Comparison of ENCODE assay signal across 16 mouse cellular contexts in the genomic region with DNA sequence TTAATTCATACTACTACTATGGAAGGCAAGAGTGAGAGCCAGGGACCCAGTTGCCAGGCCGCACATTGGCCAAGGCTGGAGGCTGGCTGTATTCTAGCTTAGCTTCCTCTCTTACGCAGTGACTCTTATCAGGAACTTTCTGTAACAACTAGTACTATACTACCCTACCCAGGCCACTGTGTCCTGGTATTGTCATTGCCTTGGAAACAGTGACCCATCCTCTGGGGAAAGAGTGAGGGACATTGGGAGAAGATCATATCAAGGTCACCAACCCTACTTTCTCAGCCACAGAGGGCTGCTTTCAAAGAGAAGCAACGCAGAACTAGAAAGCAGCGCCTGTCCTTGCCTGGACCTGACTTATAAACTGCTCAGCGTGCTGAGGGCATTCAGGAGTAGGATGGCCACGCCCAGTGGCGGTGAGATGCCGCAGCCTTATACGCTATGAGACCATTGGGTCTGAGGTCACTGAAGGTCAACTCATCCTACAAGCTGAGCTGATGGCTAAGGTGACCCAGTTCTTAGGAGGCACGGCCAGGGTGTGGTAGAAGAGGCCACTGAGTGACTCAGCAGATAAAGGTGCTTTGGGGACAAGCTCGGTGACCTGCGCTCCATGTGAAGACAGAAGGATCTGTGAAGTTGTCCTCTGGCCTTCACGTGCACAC.
DNase-seq lines count a peak whose midpoint lies in the region; ATAC-seq and TF ChIP-seq lines count a peak whose summit lies in the region.
"Had no signal": no experiment of that assay in that cellular context is flagged by ENCODE, and none has a peak within 500 bp of the region (broad histone marks: within the 10 kb centered on the region; RNA-seq: fewer than 3 reads in every experiment).

No protein-coding gene starts in this region.

- H3K4me3 ChIP-seq in hindbrain, embryonic 10.5 days, result no peak overlapping the region
- no peak overlapping the region for H3K4me3 ChIP-seq in hindbrain, embryonic 16.5 days (ENCODE audit: low read length)
- H3K4me3 ChIP-seq in liver, embryonic 15.5 days (replicated peaks), result no peak overlapping the region
- H3K4me3 ChIP-seq in hindbrain, postnatal 0 days (ENCODE audit: low read length), result no peak overlapping the region
- H3K4me3 ChIP-seq: embryonic facial prominence, embryonic 15.5 days; forebrain, embryonic 15.5 days; hindbrain, embryonic 12.5 days; lung, embryonic 15.5 days; neural tube, embryonic 13.5 days had no signal

- H3K4me2 ChIP-seq in hindbrain, embryonic 16.5 days (ENCODE audit: low read length), result no peak overlapping the region
- no peak overlapping the region for H3K4me2 ChIP-seq in liver, embryonic 15.5 days
- H3K4me2 ChIP-seq in hindbrain, postnatal 0 days (ENCODE audit: low read depth, low read length), result no peak overlapping the region
- H3K4me2 ChIP-seq: embryonic facial prominence, embryonic 15.5 days; forebrain, embryonic 15.5 days; hindbrain, embryonic 12.5 days; lung, embryonic 15.5 days; midbrain, embryonic 11.5 days; neural tube, embryonic 13.5 days had no signal

- peaks cover 85% of the 10 kb centered on the region for H3K4me1 ChIP-seq in hindbrain, embryonic 10.5 days (replicated peaks)
- peaks cover 23% of the 10 kb centered on the region for H3K4me1 ChIP-seq in hindbrain, embryonic 16.5 days (ENCODE audit: control insufficient read depth, insufficient read depth, low read depth, low read length)
- peaks cover 77% of the 10 kb centered on the region for H3K4me1 ChIP-seq in liver, embryonic 15.5 days (replicated peaks)
- H3K4me1 ChIP-seq in hindbrain, postnatal 0 days (ENCODE audit: insufficient read depth, low read length), result peaks cover 24% of the 10 kb centered on the region; the same call in 1 of the 2 replicates

- TF ChIP-seq CTCF in hindbrain, postnatal 0 days (IDR thresholded peaks at IDR 0.05; ENCODE audit: low read depth), result no peak

- 90% methylated on average over 13 of the region's 13 CpGs for WGBS in hindbrain, embryonic 10.5 days
- WGBS in hindbrain, embryonic 16.5 days, result 92% methylated on average over 13 of the region's 13 CpGs
- WGBS in liver, embryonic 15.5 days (ENCODE audit: insufficient replicate concordance), result 51% methylated on average over 13 of the region's 13 CpGs
- 91% methylated on average over 13 of the region's 13 CpGs for WGBS in hindbrain, postnatal 0 days

- H3K9ac ChIP-seq in hindbrain, embryonic 16.5 days (ENCODE audit: low read depth, low read length), result no peak overlapping the region
- H3K9ac ChIP-seq in liver, embryonic 15.5 days, result no peak overlapping the region
- no peak overlapping the region for H3K9ac ChIP-seq in hindbrain, postnatal 0 days (replicated peaks; ENCODE audit: low read length)
- H3K9ac ChIP-seq: embryonic facial prominence, embryonic 15.5 days; forebrain, embryonic 15.5 days; hindbrain, embryonic 12.5 days; lung, embryonic 15.5 days; neural tube, embryonic 13.5 days had no signal

- no peaks in the 10 kb centered on the region for H3K9me3 ChIP-seq in hindbrain, embryonic 10.5 days
- H3K9me3 ChIP-seq in hindbrain, embryonic 16.5 days (ENCODE audit: control insufficient read depth, low read length), result no peaks in the 10 kb centered on the region
- no peaks in the 10 kb centered on the region for H3K9me3 ChIP-seq in liver, embryonic 15.5 days (replicated peaks)
- H3K9me3 ChIP-seq in hindbrain, postnatal 0 days (ENCODE audit: low read length), result no peaks in the 10 kb centered on the region
- H3K9me3 ChIP-seq: embryonic facial prominence, embryonic 15.5 days; forebrain, embryonic 15.5 days; hindbrain, embryonic 12.5 days; lung, embryonic 15.5 days; neural tube, embryonic 13.5 days had no signal

- DNase-seq in hindbrain, embryonic 10.5 days (ENCODE audit: low spot score), result no peak
- DNase-seq in 416B (ENCODE audit: low read depth), result peak; percentile 51
- DNase-seq in ES-CJ7 (ENCODE audit: low read depth, low spot score), result peak; percentile 66
- DNase-seq in spleen, postnatal 36 days (ENCODE audit: low spot score in 2 of 2), result no peak
- DNase-seq in hindbrain, postnatal 0 days (ENCODE audit: low spot score), result no peak
- DNase-seq: embryo, embryonic 11 days; thymus, adult 2 months had no signal

- peak overlapping the region; percentile 31 for H3K27ac ChIP-seq in hindbrain, embryonic 10.5 days
- H3K27ac ChIP-seq in hindbrain, embryonic 16.5 days (ENCODE audit: low read depth, low read length), result no peak overlapping the region
- 0 out of 2 replicates have a peak overlapping the region, but pooled peaks have one; percentile 21 for H3K27ac ChIP-seq in liver, embryonic 15.5 days (replicated peaks)
- no peak overlapping the region for H3K27ac ChIP-seq in hindbrain, postnatal 0 days
- H3K27ac ChIP-seq: embryonic facial prominence, embryonic 15.5 days; forebrain, embryonic 15.5 days; hindbrain, embryonic 12.5 days; lung, embryonic 15.5 days; neural tube, embryonic 13.5 days had no signal

- H3K27me3 ChIP-seq in hindbrain, embryonic 10.5 days (ENCODE audit: insufficient read depth, poor library complexity, severe bottlenecking), result peaks cover 70% of the 10 kb centered on the region
- peaks cover 3% of the 10 kb centered on the region; the same call in 1 of the 2 replicates for H3K27me3 ChIP-seq in hindbrain, embryonic 16.5 days (replicated peaks; ENCODE audit: control insufficient read depth, insufficient read depth, low read length)
- H3K27me3 ChIP-seq in liver, embryonic 15.5 days, result peaks cover 11% of the 10 kb centered on the region; the same call in 1 of the 2 replicates
- no peaks in the 10 kb centered on the region for H3K27me3 ChIP-seq in hindbrain, postnatal 0 days (ENCODE audit: insufficient read depth, low read length)
- H3K27me3 ChIP-seq: embryonic facial prominence, embryonic 15.5 days; forebrain, embryonic 15.5 days; lung, embryonic 15.5 days; neural tube, embryonic 13.5 days had no signal

- no peaks in the 10 kb centered on the region for H3K36me3 ChIP-seq in hindbrain, embryonic 10.5 days
- H3K36me3 ChIP-seq in hindbrain, embryonic 16.5 days (ENCODE audit: control insufficient read depth, insufficient read depth, low read length), result no peaks in the 10 kb centered on the region
- H3K36me3 ChIP-seq in liver, embryonic 15.5 days (replicated peaks), result no peaks in the 10 kb centered on the region
- no peaks in the 10 kb centered on the region for H3K36me3 ChIP-seq in hindbrain, postnatal 0 days (ENCODE audit: insufficient read depth, low read length)
- H3K36me3 ChIP-seq: embryonic facial prominence, embryonic 15.5 days; forebrain, embryonic 15.5 days; hindbrain, embryonic 12.5 days; lung, embryonic 15.5 days; neural tube, embryonic 13.5 days had no signal

- no peak for ATAC-seq in hindbrain, embryonic 16.5 days
- no peak for ATAC-seq in liver, embryonic 15.5 days (ENCODE audit: insufficient read depth)
- no peak for ATAC-seq in hindbrain, postnatal 0 days
- ATAC-seq: intestine, embryonic 16.5 days had no signal

Comparison
In these comparisons a context has a peak if more than half of its experiments do, and no peak if none do; other contexts are left out.
1. H3K27ac ChIP-seq: peak in hindbrain, embryonic 10.5 days (single experiment) and liver, embryonic 15.5 days (single experiment); none in hindbrain, embryonic 16.5 days (single experiment) and hindbrain, postnatal 0 days (single experiment).
2. DNase-seq: peak in 416B (single experiment) and ES-CJ7 (single experiment); none in hindbrain, embryonic 10.5 days (single experiment), spleen, postnatal 36 days (0 of 2) and hindbrain, postnatal 0 days (single experiment).